Mouse (Mus musculus) spleen, adult 18-20 months (tissue): Measurements from ENCODE around the gene Ppa2.

Source experiments
- DNase-seq, 2 experiments: peaks; one replicate each; pipeline ENCODE4 v3.0.0; 2022; ENCODE audit warnings: mixed read lengths in 2 of 2

The Ppa2 gene

DNA sequence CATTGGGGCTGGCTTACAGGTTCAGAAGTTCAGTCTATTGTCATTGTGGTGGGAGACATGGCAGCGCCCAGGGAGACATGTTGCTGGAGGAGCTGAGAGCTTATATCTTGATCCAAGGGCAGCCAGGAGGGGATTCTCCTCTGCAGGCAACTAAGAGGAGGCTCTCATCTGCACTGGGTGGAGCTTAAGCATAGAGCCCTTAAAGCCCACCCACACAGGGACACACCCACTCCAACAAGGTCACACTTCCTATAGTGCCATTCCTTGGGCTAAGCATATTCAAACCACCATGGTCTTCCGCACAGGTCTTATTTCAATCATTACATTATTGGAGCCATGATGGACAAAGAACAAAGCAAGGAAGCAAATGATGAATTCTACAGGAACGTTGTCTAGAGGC, 95.7 kb downstream of the Ppa2 start:
- DNase-seq, result no peak

DNA sequence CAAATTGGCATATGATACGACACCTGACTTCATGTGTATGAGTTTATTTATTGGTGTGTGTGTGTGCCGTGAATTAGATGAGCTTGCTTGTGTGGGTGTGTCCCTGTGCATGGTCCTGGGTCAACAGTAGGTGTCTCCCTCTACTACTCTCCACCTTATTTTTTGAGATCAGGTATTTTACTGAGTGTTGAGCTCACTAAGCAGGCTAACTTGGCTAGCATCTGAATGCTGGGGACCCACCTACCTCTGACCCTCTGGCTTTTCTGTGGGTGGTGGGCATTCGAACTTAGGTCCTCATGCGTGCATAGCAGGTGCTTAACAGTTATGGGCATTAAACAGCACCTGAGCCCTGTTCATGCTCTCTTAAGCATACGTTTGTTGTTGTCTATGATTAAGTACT, 96.3 kb downstream of the Ppa2 start:
- no peak for DNase-seq

DNA sequence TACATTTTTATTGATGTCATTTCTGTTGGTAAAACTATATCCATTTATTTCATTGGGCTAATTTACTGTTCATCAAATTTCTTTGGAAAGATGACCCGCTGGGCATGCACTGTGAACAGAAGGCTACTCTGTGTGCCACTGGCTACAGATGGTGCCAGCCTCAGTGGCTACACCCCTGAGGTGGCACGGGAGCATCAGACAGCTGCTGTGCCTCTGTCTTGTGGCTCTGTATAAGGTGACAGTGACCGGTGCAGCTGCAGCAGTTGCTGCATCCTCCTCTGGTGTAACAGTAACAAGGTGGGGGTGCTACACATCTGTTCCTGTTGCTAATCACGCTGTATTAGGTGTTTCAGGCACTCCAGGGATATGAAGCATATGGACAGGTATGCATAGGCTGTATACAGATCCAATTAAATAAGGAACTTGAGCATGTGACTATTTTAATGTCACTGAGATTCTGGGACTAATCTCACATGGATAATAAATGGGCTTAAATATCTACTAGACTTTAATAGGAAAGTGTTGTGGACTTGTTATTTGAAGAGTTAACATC, 101.3 kb downstream of the Ppa2 start:
- no peak for DNase-seq

DNA sequence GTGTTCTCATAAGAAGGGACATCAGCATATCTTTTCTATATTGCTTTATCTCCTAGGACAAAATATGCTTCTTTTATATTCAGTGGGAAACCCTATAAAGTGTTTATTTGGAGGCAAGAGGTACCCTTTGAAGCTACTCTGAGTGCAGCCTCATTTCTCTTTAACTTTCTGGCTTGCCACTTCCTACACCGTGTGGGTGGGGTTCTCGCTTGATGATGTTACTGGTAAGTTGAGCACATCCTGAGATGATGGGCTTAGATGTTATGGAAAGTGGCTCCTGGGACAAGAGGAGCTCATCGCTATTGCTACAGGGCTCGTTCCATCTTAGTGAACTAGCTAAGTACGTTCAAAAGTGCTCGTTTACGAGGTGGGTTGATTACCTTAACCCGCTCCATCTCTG, 101.9 kb downstream of the Ppa2 start:
- DNase-seq, result no peak

DNA sequence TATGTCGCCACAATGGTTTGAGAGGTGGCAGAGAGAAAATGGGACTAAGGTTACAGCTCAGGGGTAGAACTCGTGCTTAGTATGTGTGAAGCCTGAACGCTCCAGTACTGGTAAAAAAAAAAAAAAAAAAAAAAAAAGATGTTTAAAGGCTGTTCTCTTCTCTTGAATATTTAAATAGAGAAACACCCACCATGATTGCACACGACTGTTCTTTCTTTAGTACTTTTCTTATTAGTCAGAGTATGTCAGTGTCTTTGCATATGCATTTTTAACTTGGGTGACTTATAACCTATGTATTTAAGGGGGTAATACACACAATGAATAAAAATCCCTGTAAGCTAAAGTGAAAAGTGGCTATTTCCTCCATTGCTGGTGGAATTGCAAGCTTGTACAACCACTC, 104.8 kb downstream of the Ppa2 start:
- DNase-seq, result no peak

DNA sequence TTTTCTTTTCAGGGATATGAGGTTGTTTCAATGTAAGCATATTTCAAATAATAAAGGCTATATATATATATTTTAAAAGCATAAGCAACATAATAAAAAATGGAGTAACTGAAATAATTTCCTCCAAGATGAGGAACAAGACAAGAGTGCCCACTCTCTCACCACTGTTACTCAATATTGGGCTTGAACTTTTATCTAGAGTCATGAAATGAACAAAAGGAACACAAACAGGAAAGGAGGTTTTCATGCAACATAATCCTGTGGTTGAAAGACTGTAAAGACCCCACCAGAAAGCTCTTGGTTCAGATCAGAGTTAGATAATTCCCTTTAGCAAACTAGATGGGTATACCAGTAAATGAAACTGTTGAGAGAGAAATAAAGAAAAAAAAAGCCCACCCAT, 113.2 kb downstream of the Ppa2 start:
- no peak for DNase-seq
